Mouse (Mus musculus): Measurements from ENCODE around the gene Srrm2. TPM values are rescaled to one million over a fixed set of nuclear protein-coding genes. Genes with fewer than 3 reads are reported as not detected.

Gene Srrm2
- polyA plus RNA-seq, 1 experiment from 2014 or later = 525 TPM

DNA sequence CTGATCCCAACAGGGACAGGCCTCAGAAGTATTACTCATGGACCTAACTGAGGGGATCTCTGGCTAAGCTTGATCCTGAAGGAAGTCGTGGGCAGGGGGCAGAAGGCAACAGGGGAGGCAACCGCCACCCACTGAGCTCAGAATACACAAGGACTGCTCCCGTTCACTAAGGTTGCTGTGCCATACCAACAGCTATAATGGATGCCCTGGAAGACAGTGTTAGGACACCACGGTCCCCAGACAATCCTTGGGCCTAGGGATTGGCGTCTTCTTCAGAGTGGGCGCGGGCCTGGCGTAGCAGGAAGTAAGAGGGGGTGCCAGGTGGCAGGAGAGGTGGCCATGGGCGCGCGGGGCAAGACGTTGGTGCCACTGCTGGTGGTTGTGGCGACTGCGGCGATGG is 77.4 kb downstream of the Srrm2 start, which contains the start of gene Prss21:
Gene Prss21 (plus strand): TSS at position 301 of the 400 bp plus-strand sequence.
- Histone ChIP-seq H3K4me1 (no peaks in the 10 kb centered on the region), H3K27ac (replicated peaks) (no peak within 1 kb of the TSS), H3K9ac (no peak within 1 kb of the TSS), H3K4me3 (replicated peaks) (no peak within 1 kb of the TSS), H3K27me3 (no peaks in the 10 kb centered on the region), H3K36me3 (no peaks in the 10 kb centered on the region), H3K9me3 (replicated peaks) (no peaks in the 10 kb centered on the region), H3K4me2 (replicated peaks) (no peak within 1 kb of the TSS)
- no peak for ATAC-seq (ENCODE audit: insufficient number of reproducible peaks, low FRiP score, low TSS enrichment, low read depth)
- 81% methylated on average over 15 of the region's 15 CpGs for WGBS

DNA sequence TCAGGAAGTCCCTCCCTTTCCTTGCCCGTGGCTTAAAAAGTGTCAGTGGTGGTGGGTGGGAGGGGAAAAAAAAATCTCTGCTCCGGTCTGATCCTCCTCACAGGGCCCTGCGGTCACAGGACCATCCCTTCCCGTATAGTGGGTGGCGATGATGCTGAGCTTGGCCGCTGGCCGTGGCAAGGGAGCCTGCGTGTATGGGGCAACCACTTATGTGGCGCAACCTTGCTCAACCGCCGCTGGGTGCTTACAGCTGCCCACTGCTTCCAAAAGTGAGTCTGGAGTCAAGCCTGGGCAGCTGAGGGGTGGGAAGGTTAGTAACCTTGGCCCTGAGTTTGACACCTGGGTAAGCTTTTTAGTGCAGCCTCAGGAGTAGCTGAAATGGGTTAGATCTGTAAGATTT is 78.2 kb downstream of the Srrm2 start:
- Histone ChIP-seq H3K4me2 (replicated peaks) (no peak overlapping the region), H3K27me3 (no peaks in the 10 kb centered on the region), H3K4me1 (no peaks in the 10 kb centered on the region), H3K27ac (replicated peaks) (no peak overlapping the region), H3K9me3 (replicated peaks) (no peaks in the 10 kb centered on the region), H3K36me3 (no peaks in the 10 kb centered on the region), H3K9ac (no peak overlapping the region), H3K4me3 (replicated peaks) (no peak overlapping the region)
- ATAC-seq (ENCODE audit: insufficient number of reproducible peaks, low FRiP score, low TSS enrichment, low read depth) = no peak
- WGBS = 85% methylated on average over 11 of the region's 11 CpGs

Small RNAs within 50 kb of the gene (microRNA-seq; reads per million reads assigned to microRNA genes)
- gene Mir5125 (ENCODE audit: borderline number of aligned reads) = 1.2 reads per million

Other genes with a start within 250 kb of the Srrm2 start
- gene Zfp213, start 226.3 kb upstream of the Srrm2 start, polyA plus RNA-seq (2015; fragmentation: Nextera tagmentation; extraction: Ambion mirVana) = 17.8 and 19.5 TPM in 2 replicates
- 13.4 and 14.1 TPM in 2 replicates for gene Zfp13, start 191.0 kb upstream of the Srrm2 start, polyA plus RNA-seq (2015; fragmentation: Nextera tagmentation; extraction: Ambion mirVana)
- gene Zscan10, start 189.7 kb upstream of the Srrm2 start, polyA plus RNA-seq (2015; fragmentation: Nextera tagmentation; extraction: Ambion mirVana) = 0.08 and 0.14 TPM in 2 replicates
- gene Mmp25, start 145.3 kb upstream of the Srrm2 start, polyA plus RNA-seq (2015; fragmentation: Nextera tagmentation; extraction: Ambion mirVana) = 0.76 and 0.81 TPM in 2 replicates
- gene Bicdl2, start 130.0 kb upstream of the Srrm2 start, polyA plus RNA-seq (2015; fragmentation: Nextera tagmentation; extraction: Ambion mirVana) = 15.8 and 17.0 TPM in 2 replicates
- gene Hcfc1r1, start 116.9 kb upstream of the Srrm2 start, polyA plus RNA-seq (2015; fragmentation: Nextera tagmentation; extraction: Ambion mirVana) = 95.7 and 102 TPM in 2 replicates
- 42.2 and 42.9 TPM in 2 replicates for gene Thoc6, start 116.7 kb upstream of the Srrm2 start, polyA plus RNA-seq (2015; fragmentation: Nextera tagmentation; extraction: Ambion mirVana)
- 29.5 and 33.2 TPM in 2 replicates for gene Tnfrsf12a, start 113.1 kb upstream of the Srrm2 start, polyA plus RNA-seq (2015; fragmentation: Nextera tagmentation; extraction: Ambion mirVana)
- 19.8 and 20.2 TPM in 2 replicates for gene Cldn6, start 111.3 kb upstream of the Srrm2 start, polyA plus RNA-seq (2015; fragmentation: Nextera tagmentation; extraction: Ambion mirVana)
- gene Cldn9, start 106.5 kb upstream of the Srrm2 start, polyA plus RNA-seq (2015; fragmentation: Nextera tagmentation; extraction: Ambion mirVana) = 13.8 and 18.3 TPM in 2 replicates
- gene 1520401A03Rik, start 67.7 kb upstream of the Srrm2 start, polyA plus RNA-seq (2015; fragmentation: Nextera tagmentation; extraction: Ambion mirVana) = 1.0 and 1.1 TPM in 2 replicates
- 49.6 and 55.8 TPM in 2 replicates for gene Pkmyt1, start 64.2 kb upstream of the Srrm2 start, polyA plus RNA-seq (2015; fragmentation: Nextera tagmentation; extraction: Ambion mirVana)
- gene Paqr4, start 49.7 kb upstream of the Srrm2 start, polyA plus RNA-seq (2015; fragmentation: Nextera tagmentation; extraction: Ambion mirVana) = 20.9 and 27.2 TPM in 2 replicates
- 36.8 and 38.2 TPM in 2 replicates for gene Kremen2, start 44.7 kb upstream of the Srrm2 start, polyA plus RNA-seq (2015; fragmentation: Nextera tagmentation; extraction: Ambion mirVana)
- 71.9 and 72.1 TPM in 2 replicates for gene Flywch1, start 18.9 kb upstream of the Srrm2 start, polyA plus RNA-seq (2015; fragmentation: Nextera tagmentation; extraction: Ambion mirVana)
- 38.3 and 44.0 TPM in 2 replicates for gene Flywch2, start 4.5 kb upstream of the Srrm2 start, polyA plus RNA-seq (2015; fragmentation: Nextera tagmentation; extraction: Ambion mirVana)
- gene Elob, start 38.6 kb downstream of the Srrm2 start, polyA plus RNA-seq (2015; fragmentation: Nextera tagmentation; extraction: Ambion mirVana) = 1,038 and 1,104 TPM in 2 replicates
- gene Prss33, start 45.5 kb downstream of the Srrm2 start, polyA plus RNA-seq (2015; fragmentation: Nextera tagmentation; extraction: Ambion mirVana) = 0.49 and 0.85 TPM in 2 replicates
- 0.12 TPM in 1 of 2 replicates, not detected in the other for gene Prss32, start 53.3 kb downstream of the Srrm2 start, polyA plus RNA-seq (2015; fragmentation: Nextera tagmentation; extraction: Ambion mirVana)
- gene Prss41, start 53.6 kb downstream of the Srrm2 start, polyA plus RNA-seq (2015; fragmentation: Nextera tagmentation; extraction: Ambion mirVana) = 1.8 and 2.0 TPM in 2 replicates
- gene Prss21, start 77.5 kb downstream of the Srrm2 start, polyA plus RNA-seq (2015; fragmentation: Nextera tagmentation; extraction: Ambion mirVana) = not detected in 2 replicates
- gene Dcpp1, start 90.3 kb downstream of the Srrm2 start, polyA plus RNA-seq (2015; fragmentation: Nextera tagmentation; extraction: Ambion mirVana) = 3.1 TPM in 1 of 2 replicates, not detected in the other
- not detected in 2 replicates for gene Dcpp2, start 90.3 kb downstream of the Srrm2 start, polyA plus RNA-seq (2015; fragmentation: Nextera tagmentation; extraction: Ambion mirVana)
- 1.0 and 6.6 TPM in 2 replicates for gene Dcpp3, start 126.9 kb downstream of the Srrm2 start, polyA plus RNA-seq (2015; fragmentation: Nextera tagmentation; extraction: Ambion mirVana)
- gene Sbp, start 151.1 kb downstream of the Srrm2 start, polyA plus RNA-seq (2015; fragmentation: Nextera tagmentation; extraction: Ambion mirVana) = not detected in 2 replicates
- not detected in 2 replicates for gene Sbpl, start 164.7 kb downstream of the Srrm2 start, polyA plus RNA-seq (2015; fragmentation: Nextera tagmentation; extraction: Ambion mirVana)
- gene Prss30, start 190.0 kb downstream of the Srrm2 start, polyA plus RNA-seq (2015; fragmentation: Nextera tagmentation; extraction: Ambion mirVana) = 0.18 TPM in 1 of 2 replicates, not detected in the other
- 3.2 and 3.4 TPM in 2 replicates for gene Prss22, start 207.6 kb downstream of the Srrm2 start, polyA plus RNA-seq (2015; fragmentation: Nextera tagmentation; extraction: Ambion mirVana)
- gene Prss27, start 247.6 kb downstream of the Srrm2 start, polyA plus RNA-seq (2015; fragmentation: Nextera tagmentation; extraction: Ambion mirVana) = 4.6 and 4.9 TPM in 2 replicates